ENCODE assay signal across 36 mouse cellular contexts in genomic region chr4:128315328-128315727, GRCm38 (mm10). TPM values are rescaled to one million over a fixed set of nuclear protein-coding genes. Genes with fewer than 3 reads are reported as not detected.
DNase-seq lines count a peak whose midpoint lies in the region; ATAC-seq and TF ChIP-seq lines count a peak whose summit lies in the region.
"Had no signal": no experiment of that assay in that cellular context is flagged by ENCODE, and none has a peak within 500 bp of the region (broad histone marks: within the 10 kb centered on the region; RNA-seq: fewer than 3 reads in every experiment).

No protein-coding gene starts in this region.

- H3K4me2 ChIP-seq in hindbrain, postnatal 0 days (ENCODE audit: low read depth, low read length): no peak overlapping the region
- H3K4me2 ChIP-seq in hindbrain, embryonic 13.5 days: no peak overlapping the region
- H3K4me2 ChIP-seq in lung, postnatal 0 days (replicated peaks; ENCODE audit: low read depth, low read length): no peak overlapping the region
- no peak overlapping the region for H3K4me2 ChIP-seq in forebrain, embryonic 14.5 days (ENCODE audit: low read length)
- H3K4me2 ChIP-seq: embryonic facial prominence, embryonic 13.5 days; forebrain, embryonic 12.5 days; heart, embryonic 13.5 days; hindbrain, embryonic 12.5 days had no signal

- H3K27me3 ChIP-seq in hindbrain, postnatal 0 days (ENCODE audit: insufficient read depth, low read length): no peaks in the 10 kb centered on the region
- no peaks in the 10 kb centered on the region for H3K27me3 ChIP-seq in hindbrain, embryonic 13.5 days
- H3K27me3 ChIP-seq in lung, postnatal 0 days (replicated peaks; ENCODE audit: insufficient read depth, low read length): no peaks in the 10 kb centered on the region
- no peaks in the 10 kb centered on the region for H3K27me3 ChIP-seq in forebrain, embryonic 14.5 days (replicated peaks; ENCODE audit: control insufficient read depth, insufficient read depth, low read length)
- H3K27me3 ChIP-seq: CH12.LX; embryonic facial prominence, embryonic 13.5 days; forebrain, embryonic 12.5 days; heart, embryonic 13.5 days; hindbrain, embryonic 12.5 days had no signal

- H3K9me3 ChIP-seq in hindbrain, postnatal 0 days (ENCODE audit: low read length): no peaks in the 10 kb centered on the region
- H3K9me3 ChIP-seq in hindbrain, embryonic 13.5 days: no peaks in the 10 kb centered on the region
- no peaks in the 10 kb centered on the region for H3K9me3 ChIP-seq in lung, postnatal 0 days (ENCODE audit: low read length)
- no peaks in the 10 kb centered on the region for H3K9me3 ChIP-seq in forebrain, embryonic 14.5 days (replicated peaks; ENCODE audit: control insufficient read depth, low read length)
- H3K9me3 ChIP-seq: embryonic facial prominence, embryonic 10.5 days; embryonic facial prominence, embryonic 13.5 days; forebrain, embryonic 12.5 days; heart, embryonic 10.5 days; heart, embryonic 13.5 days; hindbrain, embryonic 12.5 days had no signal

- peaks cover 7% of the 10 kb centered on the region; the same call in 1 of the 2 replicates for H3K4me1 ChIP-seq in hindbrain, postnatal 0 days (ENCODE audit: insufficient read depth, low read length)
- H3K4me1 ChIP-seq in hindbrain, embryonic 13.5 days (replicated peaks): no peaks in the 10 kb centered on the region
- no peaks in the 10 kb centered on the region for H3K4me1 ChIP-seq in lung, postnatal 0 days (ENCODE audit: insufficient read depth, low read depth, low read length)
- no peaks in the 10 kb centered on the region for H3K4me1 ChIP-seq in forebrain, embryonic 14.5 days (ENCODE audit: control insufficient read depth, insufficient read depth, low read length)
- H3K4me1 ChIP-seq: embryonic facial prominence, embryonic 10.5 days; embryonic facial prominence, embryonic 13.5 days; forebrain, embryonic 12.5 days; heart, embryonic 10.5 days; heart, embryonic 13.5 days; hindbrain, embryonic 12.5 days had no signal

- no peaks in the 10 kb centered on the region for H3K36me3 ChIP-seq in hindbrain, postnatal 0 days (ENCODE audit: insufficient read depth, low read length)
- peaks cover 9% of the 10 kb centered on the region; the same call in 1 of the 2 replicates for H3K36me3 ChIP-seq in hindbrain, embryonic 13.5 days
- H3K36me3 ChIP-seq in lung, postnatal 0 days (ENCODE audit: insufficient read depth, low read length): no peaks in the 10 kb centered on the region
- H3K36me3 ChIP-seq in forebrain, embryonic 14.5 days (ENCODE audit: control insufficient read depth, insufficient read depth, low read length): no peaks in the 10 kb centered on the region
- H3K36me3 ChIP-seq: embryonic facial prominence, embryonic 10.5 days; embryonic facial prominence, embryonic 13.5 days; forebrain, embryonic 12.5 days; G1E; heart, embryonic 10.5 days; heart, embryonic 13.5 days; hindbrain, embryonic 12.5 days had no signal

- DNase-seq in hindbrain, postnatal 0 days (ENCODE audit: low spot score): peak; percentile 14
- DNase-seq in Muller cell, postnatal 12 days (ENCODE audit: inconsistent ontology term): peak; percentile 37
- peak; percentile 23 for DNase-seq in lung, postnatal 0 days (ENCODE audit: low spot score)
- DNase-seq in lung, postnatal 25 days (ENCODE audit: low spot score): peak; percentile 2
- no peak for DNase-seq in thymus, adult 18-20 months
- no peak for DNase-seq in heart, postnatal 10 days
- no peak for DNase-seq in forebrain, embryonic 14.5 days (ENCODE audit: low spot score)
- DNase-seq: adrenal gland, adult 2 months; adrenal gland, postnatal 14 days; B cell, adult 2 months; cerebellum, adult 18-20 months; cerebellum, adult 9-10 months; cerebellum, postnatal 25 days; gastrocnemius, postnatal 10 days; gastrocnemius, postnatal 36 days; heart, adult 2 months had no signal

- 63% methylated on average over 5 of the region's 5 CpGs for WGBS in hindbrain, postnatal 0 days
- WGBS in hindbrain, embryonic 13.5 days: 84% methylated on average over 5 of the region's 5 CpGs
- WGBS in lung, postnatal 0 days: 51% methylated on average over 5 of the region's 5 CpGs
- WGBS in forebrain, embryonic 14.5 days: 76% methylated on average over 5 of the region's 5 CpGs

- H3K4me3 ChIP-seq in hindbrain, postnatal 0 days (ENCODE audit: low read length): no peak overlapping the region
- H3K4me3 ChIP-seq in hindbrain, embryonic 13.5 days: no peak overlapping the region
- H3K4me3 ChIP-seq in lung, postnatal 0 days (ENCODE audit: low read depth, low read length): no peak overlapping the region
- no peak overlapping the region for H3K4me3 ChIP-seq in forebrain, embryonic 14.5 days (ENCODE audit: low read depth, low read length)
- H3K4me3 ChIP-seq: embryonic facial prominence, embryonic 10.5 days; embryonic facial prominence, embryonic 13.5 days; erythroblast, embryonic 14.5 days; forebrain, embryonic 12.5 days; heart, adult 2 months; heart, embryonic 10.5 days; heart, embryonic 13.5 days; hindbrain, embryonic 12.5 days had no signal

- no peak for TF ChIP-seq CTCF in hindbrain, postnatal 0 days (IDR thresholded peaks at IDR 0.05; ENCODE audit: low read depth)
- no peak for TF ChIP-seq CTCF in lung, postnatal 0 days (IDR thresholded peaks at IDR 0.05)

- TF ChIP-seq EP300 in lung, postnatal 0 days (IDR thresholded peaks at IDR 0.05): no peak

- no peak overlapping the region for H3K9ac ChIP-seq in hindbrain, postnatal 0 days (replicated peaks; ENCODE audit: low read length)
- no peak overlapping the region for H3K9ac ChIP-seq in hindbrain, embryonic 13.5 days
- no peak overlapping the region for H3K9ac ChIP-seq in lung, postnatal 0 days (replicated peaks; ENCODE audit: low read depth)
- H3K9ac ChIP-seq in forebrain, embryonic 14.5 days (ENCODE audit: low read length): no peak overlapping the region
- H3K9ac ChIP-seq: embryonic facial prominence, embryonic 13.5 days; forebrain, embryonic 12.5 days; heart, embryonic 13.5 days; hindbrain, embryonic 12.5 days had no signal

- intact Hi-C loops in heart, postnatal 10 days (cut with DNase I): no loop called here

- H3K27ac ChIP-seq in hindbrain, postnatal 0 days: no peak overlapping the region
- H3K27ac ChIP-seq in hindbrain, embryonic 13.5 days: no peak overlapping the region
- H3K27ac ChIP-seq in lung, postnatal 0 days (ENCODE audit: low read length): no peak overlapping the region
- no peak overlapping the region for H3K27ac ChIP-seq in forebrain, embryonic 14.5 days (ENCODE audit: low read depth, low read length)
- H3K27ac ChIP-seq: embryonic facial prominence, embryonic 10.5 days; embryonic facial prominence, embryonic 13.5 days; forebrain, embryonic 12.5 days; heart, adult 2 months; heart, embryonic 10.5 days; heart, embryonic 13.5 days; hindbrain, embryonic 12.5 days had no signal

- no peak for ATAC-seq in hindbrain, postnatal 0 days
- no peak for ATAC-seq in hindbrain, embryonic 13.5 days (ENCODE audit: low FRiP score)
- ATAC-seq in lung, postnatal 0 days: no peak; the same call in 1 of the 2 replicates
- no peak for ATAC-seq in forebrain, embryonic 14.5 days
- ATAC-seq: forebrain, embryonic 16.5 days; hindbrain, embryonic 16.5 days; inflammation-experienced regulatory T-cells, adult 6 months had no signal

RNA-seq across cellular contexts. Expression of gene Hmgb4, which starts 54.6 kb away (rescaled TPM):
- not detected in 2 replicates for total RNA-seq in hindbrain, postnatal 0 days (2014; rRNA removed)
- not detected in 2 replicates for polyA plus RNA-seq in hindbrain, postnatal 0 days (2015; fragmentation: Nextera tagmentation; extraction: Ambion mirVana)
- not detected in 2 replicates for polyA plus RNA-seq in hindbrain, embryonic 13.5 days (2015; fragmentation: Nextera tagmentation; extraction: Ambion mirVana)
- not detected in 2 replicates for polyA plus RNA-seq in lung, postnatal 0 days (2015; fragmentation: Nextera tagmentation; extraction: Ambion mirVana)
- total RNA-seq in heart, postnatal 10 days (2021): not detected
- not detected in 2 replicates for polyA plus RNA-seq in forebrain, embryonic 14.5 days (2014; fragmentation: Nextera tagmentation; extraction: Ambion mirVana)
- total RNA-seq: adrenal gland, adult 2 months; adrenal gland, postnatal 14 days; CH12.LX; common myeloid progenitor, adult 5-6 weeks; gastrocnemius, adult 18-20 months; gastrocnemius, postnatal 10 days; gastrocnemius, postnatal 36 days; granulocyte monocyte progenitor cell, adult 5-6 weeks; heart, adult 2 months; heart, postnatal 25 days; hematopoietic stem cell, adult 5-6 weeks had no signal
- polyA plus RNA-seq: adrenal gland, adult 2 months; brain, embryonic 14.5 days; embryonic facial prominence, embryonic 10.5 days; embryonic facial prominence, embryonic 13.5 days; erythroblast, embryonic 14.5 days; forebrain, embryonic 12.5 days; forebrain, embryonic 16.5 days; G1E; heart, embryonic 10.5 days; heart, embryonic 13.5 days; heart, embryonic 16.5 days; hindbrain, embryonic 12.5 days; hindbrain, embryonic 16.5 days; inflammation-experienced regulatory T-cells, adult 6 months had no signal

Comparison
In these comparisons a context has a peak if more than half of its experiments do, and no peak if none do; other contexts are left out.
1. DNase-seq: peak in hindbrain, postnatal 0 days (single experiment), Muller cell, postnatal 12 days (single experiment), lung, postnatal 0 days (single experiment) and lung, postnatal 25 days (single experiment); none in thymus, adult 18-20 months (0 of 2), heart, postnatal 10 days (0 of 2) and forebrain, embryonic 14.5 days (single experiment).